Mouse (Mus musculus) intestine, postnatal 0 days (tissue): ENCODE measurements at regions not wholly inside any gene's neighbourhood (a gene's known extent, or its start where the extent isn't known, plus 50 kb on each side); places are given as distances from the start of the nearest gene placed in this dataset.
"Not testable (repeated sequence)": the region's sequence is repeated elsewhere in the genome, so short reads cannot be mapped to it uniquely, and the experiment has no call there.

Source experiments
- ATAC-seq: fragments of 200-750 bp; cut with Nextera tagmentation; 2 replicates; pipeline ENCODE4 v1.8.0; 2017; ENCODE audit warnings: mild to moderate bottlenecking, moderate TSS enrichment, moderate library complexity
- H3K27ac ChIP-seq: fragments of 300-500 bp; sonication (generic); 2 replicates; pipeline ENCODE4 v1.5.1; 2014; ENCODE audit warnings: mild to moderate bottlenecking, low read depth, low read length, moderate library complexity
- H3K27me3 ChIP-seq: fragments of 300-500 bp; sonication (generic); replicated peaks from 2 replicates; pipeline ENCODE4 v1.6.1; 2014; ENCODE audit warnings: low read length, mixed read lengths; ENCODE audit not compliant: control insufficient read depth, insufficient read depth
- H3K36me3 ChIP-seq: fragments of 300-500 bp; sonication (generic); 2 replicates; pipeline ENCODE4 v1.6.1; 2014; ENCODE audit warnings: mild to moderate bottlenecking, moderate library complexity; ENCODE audit not compliant: control insufficient read depth, insufficient read depth
- H3K4me1 ChIP-seq: fragments of 300-500 bp; sonication (generic); replicated peaks from 2 replicates; pipeline ENCODE4 v1.6.1; 2014; ENCODE audit warnings: antibody characterized with exemption, low read length, mixed read lengths; ENCODE audit not compliant: control insufficient read depth, insufficient read depth
- H3K4me2 ChIP-seq: fragments of 300-500 bp; sonication (generic); replicated peaks from 2 replicates; pipeline ENCODE4 v1.6.1; 2014; ENCODE audit warnings: low read depth, mild to moderate bottlenecking, moderate library complexity
- H3K4me3 ChIP-seq: fragments of 300-500 bp; sonication (generic); 2 replicates; pipeline ENCODE4 v1.5.1; 2014; ENCODE audit warnings: low read depth, low read length
- H3K9ac ChIP-seq: fragments of 300-500 bp; sonication (generic); 2 replicates; pipeline ENCODE4 v1.6.1; 2014; ENCODE audit warnings: mild to moderate bottlenecking, low read depth, low read length
- H3K9me3 ChIP-seq: fragments of 300-500 bp; sonication (generic); 2 replicates; pipeline ENCODE4 v1.6.1; 2016; ENCODE audit warnings: mixed run types; ENCODE audit not compliant: control insufficient read depth
- CTCF ChIP-seq: sonication (generic); IDR thresholded peaks from 2 replicates; pipeline ENCODE4 v1.5.1; 2016; ENCODE audit warnings: low read depth, mild to moderate bottlenecking, control low read depth, antibody characterized with exemption, moderate library complexity
- WGBS: fragments of 180-500 bp; shearing (Covaris S2); extraction: QIAGEN DNeasy Blood & Tissue Kit; methylation state at CpG from one replicate; pipeline ENCODE4 v1.1.7; 2014; 5-methylcytosine and 5-hydroxymethylcytosine counted together

DNA sequence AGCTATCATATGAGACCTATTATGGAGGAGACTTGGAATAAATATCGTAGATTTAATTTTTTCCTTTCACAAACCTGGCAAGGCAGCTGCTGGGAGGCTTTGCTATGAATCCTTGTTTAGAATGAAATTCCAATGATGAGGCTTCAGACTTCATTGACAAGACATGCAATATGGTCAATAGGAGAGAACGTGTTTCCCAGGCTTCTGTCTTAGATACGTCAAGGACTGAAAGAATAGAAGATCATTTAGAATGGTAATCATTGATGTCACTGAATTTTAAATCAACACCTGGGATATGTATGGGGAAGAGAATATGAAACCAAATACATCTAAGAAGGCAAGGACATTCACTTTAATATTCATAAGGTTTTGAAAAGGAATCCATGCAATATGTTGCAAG is 1393.6 kb downstream of the Efnb2 start:
- H3K4me2 ChIP-seq, result no peak overlapping the region
- H3K9me3 ChIP-seq, result no peaks in the 10 kb centered on the region
- H3K36me3 ChIP-seq, result no peaks in the 10 kb centered on the region
- no peak overlapping the region for H3K9ac ChIP-seq
- no peak overlapping the region for H3K4me3 ChIP-seq
- no peak overlapping the region for H3K27ac ChIP-seq
- no peak for ATAC-seq
- TF ChIP-seq CTCF, result no peak
- H3K4me1 ChIP-seq, result no peaks in the 10 kb centered on the region
- no peaks in the 10 kb centered on the region for H3K27me3 ChIP-seq
- 91% methylated on average over 3 of the region's 3 CpGs for WGBS

- not testable (repeated sequence) for H3K36me3 ChIP-seq, H3K4me1 ChIP-seq, ATAC-seq, H3K4me3 ChIP-seq, H3K9ac ChIP-seq, H3K27me3 ChIP-seq, H3K4me2 ChIP-seq, H3K27ac ChIP-seq, H3K9me3 ChIP-seq
- 86% methylated on average over 9 of the region's 9 CpGs for WGBS
Measured at GRCm38 (mm10) chr8:7254336-7254735, 1406.7 kb downstream of the Efnb2 start.

DNA sequence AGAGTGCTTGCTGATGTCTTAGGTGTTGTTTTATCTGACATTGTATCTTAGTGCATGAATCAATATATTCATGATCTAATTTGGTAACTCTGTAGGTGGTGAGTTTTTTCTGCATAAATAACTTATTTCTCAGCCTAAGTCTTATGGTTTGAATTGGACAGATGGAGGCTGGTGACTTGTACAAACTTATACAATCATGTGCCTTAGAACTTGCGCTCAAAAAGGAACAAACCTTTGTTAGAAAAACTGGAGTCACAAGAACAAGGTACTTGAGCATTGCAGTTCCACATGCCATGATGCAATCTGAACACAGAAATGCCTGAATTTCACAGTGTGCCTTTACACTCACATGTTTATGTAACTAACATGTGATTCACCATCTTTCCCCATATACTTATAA is 1420.7 kb downstream of the Efnb2 start:
- no peaks in the 10 kb centered on the region for H3K9me3 ChIP-seq
- H3K36me3 ChIP-seq, result no peaks in the 10 kb centered on the region
- ATAC-seq, result no peak
- 96% methylated on average over 1 of the region's 1 CpGs for WGBS
- TF ChIP-seq CTCF, result no peak
- no peak overlapping the region for H3K27ac ChIP-seq
- H3K4me2 ChIP-seq, result no peak overlapping the region
- no peak overlapping the region for H3K9ac ChIP-seq
- no peaks in the 10 kb centered on the region for H3K4me1 ChIP-seq
- H3K27me3 ChIP-seq, result no peaks in the 10 kb centered on the region
- H3K4me3 ChIP-seq, result no peak overlapping the region

DNA sequence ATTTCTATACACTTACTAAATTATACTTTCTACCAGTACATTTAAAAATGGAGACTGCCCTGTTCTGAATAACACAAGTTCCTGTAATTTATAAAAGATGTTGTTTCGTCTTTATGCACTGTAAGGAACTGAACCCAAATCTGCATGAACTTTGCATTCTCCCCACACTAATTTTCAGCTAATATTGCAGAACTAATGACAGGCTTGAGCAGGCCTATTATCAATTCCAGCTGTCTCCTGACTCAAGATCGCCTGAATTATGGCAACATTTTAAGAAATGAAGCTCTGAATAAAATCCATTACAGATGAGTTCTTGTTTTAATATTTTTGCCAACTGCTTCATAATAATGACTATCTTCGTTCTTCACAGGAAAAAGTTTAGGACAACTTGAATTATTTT is 1427.0 kb downstream of the Efnb2 start:
- 72% methylated on average over 3 of the region's 3 CpGs for WGBS

GRCm38 (mm10) chr8:7219300-7219699 is 1441.7 kb downstream of the Efnb2 start:
- WGBS, result 75% methylated on average over 3 of the region's 3 CpGs
- Histone ChIP-seq H3K27me3 (no peaks in the 10 kb centered on the region), H3K27ac (no peak overlapping the region), H3K9me3 (no peaks in the 10 kb centered on the region), H3K4me3 (no peak overlapping the region), H3K9ac (no peak overlapping the region), H3K4me2 (no peak overlapping the region), H3K4me1 (no peaks in the 10 kb centered on the region), H3K36me3 (no peaks in the 10 kb centered on the region)
- no peak for TF ChIP-seq CTCF
- ATAC-seq, result no peak

More for the DNA sequence above, 1427.0 kb downstream of the Efnb2 start:
- Histone ChIP-seq H3K27me3 (no peaks in the 10 kb centered on the region), H3K4me1 (no peaks in the 10 kb centered on the region), H3K4me2 (no peak overlapping the region), H3K9ac (no peak overlapping the region), H3K9me3 (no peaks in the 10 kb centered on the region), H3K27ac (no peak overlapping the region), H3K36me3 (no peaks in the 10 kb centered on the region), H3K4me3 (no peak overlapping the region)
- no peak for ATAC-seq
- TF ChIP-seq CTCF, result no peak

DNA sequence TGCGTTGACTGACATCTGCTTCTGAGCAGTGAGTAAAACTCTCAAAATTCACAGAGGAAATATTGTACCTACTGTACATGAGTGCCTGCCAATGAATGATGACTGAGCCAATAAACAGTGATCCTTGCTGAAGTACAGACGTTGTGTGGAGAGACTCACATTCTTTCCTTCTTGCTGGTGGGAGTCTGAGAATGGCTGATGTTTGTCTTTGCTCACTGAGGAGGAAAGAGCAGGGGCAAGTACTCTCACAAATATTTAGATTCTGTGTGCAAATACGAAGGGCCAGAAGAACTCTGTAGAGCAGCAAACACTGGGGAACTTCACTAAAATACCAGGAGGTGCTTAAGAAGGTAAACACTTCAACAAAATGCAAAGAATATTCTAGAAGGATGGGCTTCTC is 1453.9 kb downstream of the Efnb2 start:
- no peaks in the 10 kb centered on the region for H3K9me3 ChIP-seq
- H3K9ac ChIP-seq, result no peak overlapping the region
- 30% methylated on average over 3 of the region's 3 CpGs for WGBS
- no peak for ATAC-seq
- H3K4me3 ChIP-seq, result no peak overlapping the region
- H3K4me2 ChIP-seq, result no peak overlapping the region
- H3K36me3 ChIP-seq, result no peaks in the 10 kb centered on the region
- H3K4me1 ChIP-seq, result no peaks in the 10 kb centered on the region
- no peak overlapping the region for H3K27ac ChIP-seq
- H3K27me3 ChIP-seq, result no peaks in the 10 kb centered on the region
- no peak for TF ChIP-seq CTCF

DNA sequence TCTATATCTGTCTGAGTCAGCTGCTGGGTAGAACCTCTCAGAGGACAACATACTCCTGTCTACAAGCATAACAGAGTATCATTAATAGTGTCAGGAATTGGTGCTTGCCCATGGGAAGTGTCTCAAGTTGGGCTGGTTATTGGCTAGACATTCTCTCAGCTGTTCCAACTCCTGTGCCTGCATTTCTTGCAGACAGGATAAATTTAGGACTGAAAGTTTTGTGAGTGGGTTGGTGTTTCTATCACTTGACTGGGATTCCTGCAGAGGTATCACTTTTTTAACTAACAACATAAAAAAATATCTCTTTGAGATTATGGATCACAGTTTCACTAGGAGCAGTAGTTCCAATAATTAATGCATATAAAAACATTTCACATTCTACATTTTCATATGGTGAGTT is 1454.4 kb downstream of the Efnb2 start:
- H3K27ac ChIP-seq, result no peak overlapping the region
- TF ChIP-seq CTCF, result no peak

More for the DNA sequence above, 1454.4 kb downstream of the Efnb2 start:
- Histone ChIP-seq H3K4me1 (no peaks in the 10 kb centered on the region), H3K9me3 (no peaks in the 10 kb centered on the region), H3K9ac (no peak overlapping the region), H3K4me2 (no peak overlapping the region), H3K4me3 (no peak overlapping the region), H3K36me3 (no peaks in the 10 kb centered on the region), H3K27me3 (no peaks in the 10 kb centered on the region)
- no peak for ATAC-seq
